Mouse (Mus musculus): ENCODE results near the gene Kdelr1. TPM values are rescaled to one million over a fixed set of nuclear protein-coding genes. Genes with fewer than 3 reads are reported as not detected.
"Not testable (repeated sequence)": the region's sequence is repeated elsewhere in the genome, so short reads cannot be mapped to it uniquely, and the experiment has no call there.

Kdelr1 gene
- polyA plus RNA-seq, 1 experiment: 122 TPM

DNA sequence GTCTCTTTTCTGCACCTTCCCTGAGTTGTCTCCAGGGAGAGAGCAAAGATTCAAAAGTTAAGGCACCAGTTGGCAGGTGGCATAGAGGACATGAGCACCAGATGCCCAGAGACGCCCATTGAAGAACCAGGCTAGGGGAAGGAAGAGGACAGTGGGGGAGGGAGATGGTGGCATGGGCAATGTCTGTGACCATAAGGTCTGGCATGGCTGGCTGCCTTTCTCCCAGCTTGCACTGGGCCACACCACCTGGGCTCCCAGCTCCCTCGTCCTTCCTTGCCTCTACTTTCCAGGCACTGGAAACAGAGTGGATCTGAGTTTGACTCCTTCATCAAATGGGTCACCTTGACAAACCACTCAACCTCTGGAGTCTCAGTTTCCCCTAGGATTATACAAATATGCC lies 20.1 kb downstream of the Kdelr1 start:
- no peak overlapping the region for H3ac ChIP-seq (ENCODE audit: control insufficient read depth, insufficient read length, low read depth)
- TF ChIP-seq FOSL1 (IDR thresholded peaks at IDR 0.05; ENCODE audit: insufficient read depth, low read length, poor library complexity, severe bottlenecking) (no peak), MYOD1 (IDR thresholded peaks at IDR 0.05; ENCODE audit: control insufficient read depth, insufficient read length, low read depth) (no peak), MAX (IDR thresholded peaks at IDR 0.05) (no peak), USF1 (IDR thresholded peaks at IDR 0.05; ENCODE audit: low read depth) (no peak), CEBPB (IDR thresholded peaks at IDR 0.05; ENCODE audit: low read depth) (no peak), MYOG (IDR thresholded peaks at IDR 0.05; ENCODE audit: control insufficient read depth, extremely low read depth, insufficient read length) (no peak), CTCF (IDR thresholded peaks at IDR 0.05; ENCODE audit: control insufficient read depth, insufficient read depth, insufficient read length) (no peak)
- no peaks in the 10 kb centered on the region for H3K79me3 ChIP-seq (ENCODE audit: low read depth)
- no peaks in the 10 kb centered on the region for H3K79me2 ChIP-seq (ENCODE audit: control insufficient read depth, insufficient read depth)
- no peaks in the 10 kb centered on the region for H3K36me3 ChIP-seq (ENCODE audit: control insufficient read depth, insufficient read depth)
- H3K27me3 ChIP-seq (ENCODE audit: control insufficient read depth, insufficient read depth, insufficient read length): no peaks in the 10 kb centered on the region
- no peak overlapping the region for H3K4me3 ChIP-seq (ENCODE audit: insufficient read depth, poor library complexity, severe bottlenecking)

DNA sequence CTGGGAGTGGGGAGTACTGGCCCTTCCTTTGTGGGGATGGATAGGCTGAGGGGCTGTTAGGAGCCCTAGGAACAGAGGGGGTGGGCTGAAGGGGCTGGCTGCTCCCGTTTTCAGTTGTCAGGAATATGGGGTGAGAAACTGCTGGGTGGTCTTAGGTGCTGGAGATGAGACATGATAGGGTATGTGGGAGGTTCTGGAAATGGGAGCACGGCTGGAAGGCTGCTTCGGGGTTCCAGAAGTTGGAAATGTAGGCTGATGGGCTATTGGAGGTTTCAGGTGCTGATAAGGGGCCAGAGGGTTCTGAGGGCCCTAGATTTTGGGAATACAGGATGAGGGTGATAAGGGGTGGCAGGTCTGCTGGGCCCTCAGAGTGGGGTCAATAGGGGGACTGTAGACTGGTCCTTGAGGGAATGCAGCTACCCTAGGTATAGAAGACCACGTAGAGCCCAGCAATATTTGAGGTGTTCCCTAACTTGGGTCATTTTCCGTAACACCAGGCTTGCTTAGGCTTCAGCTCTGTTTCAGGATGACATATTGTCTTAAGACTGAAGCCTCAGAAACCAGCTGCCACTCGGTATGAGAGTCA lies 23.5 kb downstream of the Kdelr1 start:
- Histone ChIP-seq H3K4me3 (ENCODE audit: insufficient read depth, poor library complexity, severe bottlenecking) (no peak overlapping the region), H3ac (ENCODE audit: control insufficient read depth, insufficient read length, low read depth) (no peak overlapping the region), H3K27me3 (ENCODE audit: control insufficient read depth, insufficient read depth, insufficient read length) (no peaks in the 10 kb centered on the region), H3K79me2 (ENCODE audit: control insufficient read depth, insufficient read depth) (no peaks in the 10 kb centered on the region), H3K79me3 (ENCODE audit: low read depth) (no peaks in the 10 kb centered on the region), H3K36me3 (ENCODE audit: control insufficient read depth, insufficient read depth) (no peaks in the 10 kb centered on the region)
- TF ChIP-seq MYOG (IDR thresholded peaks at IDR 0.05; ENCODE audit: control insufficient read depth, extremely low read depth, insufficient read length) (no peak), FOSL1 (IDR thresholded peaks at IDR 0.05; ENCODE audit: insufficient read depth, low read length, poor library complexity, severe bottlenecking) (no peak), CTCF (IDR thresholded peaks at IDR 0.05; ENCODE audit: control insufficient read depth, insufficient read depth, insufficient read length) (no peak), USF1 (IDR thresholded peaks at IDR 0.05; ENCODE audit: low read depth) (no peak), CEBPB (IDR thresholded peaks at IDR 0.05; ENCODE audit: low read depth) (no peak)

DNA sequence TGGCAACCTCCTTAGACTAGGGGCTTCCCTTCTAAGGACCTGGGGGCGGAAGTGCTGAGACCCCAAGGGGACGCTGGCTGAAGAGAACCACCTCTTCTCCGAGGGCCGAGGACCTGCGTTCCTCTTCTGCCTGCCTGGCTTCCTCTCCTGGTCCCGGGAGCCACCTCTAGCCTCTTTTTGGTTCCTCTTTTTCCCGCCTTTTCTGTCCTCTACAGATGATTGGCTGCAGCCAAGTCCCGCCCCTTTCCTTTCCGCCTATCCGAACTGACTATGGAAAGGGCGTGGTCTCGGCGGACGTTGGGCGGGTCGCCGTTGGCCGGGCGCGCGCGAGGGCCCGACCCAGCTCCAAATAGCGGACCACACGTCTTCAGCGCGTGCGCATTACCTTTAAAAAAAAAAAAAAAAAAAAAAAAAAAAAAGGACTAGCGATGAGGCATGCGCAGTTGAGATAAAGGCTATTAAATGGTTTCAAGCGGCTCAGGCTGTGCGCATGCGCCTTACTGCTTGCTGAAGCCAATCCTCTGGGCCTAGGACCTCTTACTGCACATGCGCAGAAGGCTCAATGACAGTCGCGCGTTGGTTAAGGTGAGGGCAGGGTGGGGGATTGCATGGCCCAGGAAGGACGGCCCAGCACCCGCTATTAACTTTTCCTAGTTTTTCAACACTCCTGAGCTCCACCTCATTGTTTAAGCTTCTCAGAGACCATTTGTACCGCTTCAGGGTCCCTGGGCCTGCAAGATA lies 24.1 kb downstream of the Kdelr1 start, which contains the start of the genes Syngr4 and Tmem143:
Syngr4 (minus strand) TSS at position 198 of the 741 bp plus-strand sequence.
Tmem143 (plus strand) TSS at position 425 of the 741 bp plus-strand sequence.
- H3K27me3 ChIP-seq (ENCODE audit: control insufficient read depth, insufficient read depth, insufficient read length): no peaks in the 10 kb centered on the region
- H3K36me3 ChIP-seq (ENCODE audit: control insufficient read depth, insufficient read depth): no peaks in the 10 kb centered on the region
- H3ac ChIP-seq (ENCODE audit: control insufficient read depth, insufficient read length, low read depth): peak within 1 kb of the TSS; percentile 62
- H3K79me2 ChIP-seq (ENCODE audit: control insufficient read depth, insufficient read depth): no peaks in the 10 kb centered on the region
- H3K79me3 ChIP-seq (ENCODE audit: low read depth): no peaks in the 10 kb centered on the region
- H3K4me3 ChIP-seq (ENCODE audit: insufficient read depth, poor library complexity, severe bottlenecking): peak within 1 kb of the TSS; percentile 41
- TF ChIP-seq CTCF (IDR thresholded peaks at IDR 0.05; ENCODE audit: control insufficient read depth, insufficient read depth, insufficient read length) (no peak), USF1 (IDR thresholded peaks at IDR 0.05; ENCODE audit: low read depth) (no peak), MYOG (IDR thresholded peaks at IDR 0.05; ENCODE audit: control insufficient read depth, extremely low read depth, insufficient read length) (no peak), MYOD1 (IDR thresholded peaks at IDR 0.05; ENCODE audit: control insufficient read depth, insufficient read length, low read depth) (no peak), FOSL1 (IDR thresholded peaks at IDR 0.05; ENCODE audit: insufficient read depth, low read length, poor library complexity, severe bottlenecking) (no peak), CEBPB (IDR thresholded peaks at IDR 0.05; ENCODE audit: low read depth) (no peak), MAX (IDR thresholded peaks at IDR 0.05) (no peak)

DNA sequence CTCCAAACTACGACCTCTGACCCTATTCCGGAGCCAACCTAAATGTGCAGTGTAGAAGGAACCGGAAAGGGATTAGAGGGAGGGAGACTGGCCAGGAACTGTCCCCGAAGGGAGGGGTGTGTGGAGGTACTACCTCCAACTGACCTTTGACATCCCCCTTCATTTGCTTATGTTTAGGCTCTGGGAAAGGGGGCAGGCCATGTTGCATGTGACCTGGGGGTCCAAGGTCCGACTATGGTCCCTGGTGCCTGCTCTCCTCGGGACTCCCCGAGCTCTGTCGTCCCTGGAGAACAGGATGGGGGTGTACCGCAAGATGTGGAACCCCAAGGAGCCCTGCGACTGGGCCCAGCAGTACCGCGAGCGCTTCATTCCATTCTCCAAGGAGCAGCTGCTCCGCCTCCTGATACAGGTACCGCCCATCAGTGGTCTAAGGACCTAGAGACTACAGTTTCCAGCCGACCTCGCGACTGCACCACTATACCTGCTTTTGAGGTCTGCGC lies 24.7 kb downstream of the Kdelr1 start:
- TF ChIP-seq MYOD1 (IDR thresholded peaks at IDR 0.05; ENCODE audit: control insufficient read depth, insufficient read length, low read depth) (no peak), USF1 (IDR thresholded peaks at IDR 0.05; ENCODE audit: low read depth) (no peak), MYOG (IDR thresholded peaks at IDR 0.05; ENCODE audit: control insufficient read depth, extremely low read depth, insufficient read length) (no peak), MAX (IDR thresholded peaks at IDR 0.05) (no peak), CEBPB (IDR thresholded peaks at IDR 0.05; ENCODE audit: low read depth) (no peak), FOSL1 (IDR thresholded peaks at IDR 0.05; ENCODE audit: insufficient read depth, low read length, poor library complexity, severe bottlenecking) (no peak), CTCF (IDR thresholded peaks at IDR 0.05; ENCODE audit: control insufficient read depth, insufficient read depth, insufficient read length) (no peak)
- Histone ChIP-seq H3K79me2 (ENCODE audit: control insufficient read depth, insufficient read depth) (no peaks in the 10 kb centered on the region), H3K36me3 (ENCODE audit: control insufficient read depth, insufficient read depth) (no peaks in the 10 kb centered on the region), H3K79me3 (ENCODE audit: low read depth) (no peaks in the 10 kb centered on the region), H3K27me3 (ENCODE audit: control insufficient read depth, insufficient read depth, insufficient read length) (no peaks in the 10 kb centered on the region), H3ac (ENCODE audit: control insufficient read depth, insufficient read length, low read depth) (peak overlapping the region; percentile 62), H3K4me3 (ENCODE audit: insufficient read depth, poor library complexity, severe bottlenecking) (peak overlapping the region; percentile 41)

DNA sequence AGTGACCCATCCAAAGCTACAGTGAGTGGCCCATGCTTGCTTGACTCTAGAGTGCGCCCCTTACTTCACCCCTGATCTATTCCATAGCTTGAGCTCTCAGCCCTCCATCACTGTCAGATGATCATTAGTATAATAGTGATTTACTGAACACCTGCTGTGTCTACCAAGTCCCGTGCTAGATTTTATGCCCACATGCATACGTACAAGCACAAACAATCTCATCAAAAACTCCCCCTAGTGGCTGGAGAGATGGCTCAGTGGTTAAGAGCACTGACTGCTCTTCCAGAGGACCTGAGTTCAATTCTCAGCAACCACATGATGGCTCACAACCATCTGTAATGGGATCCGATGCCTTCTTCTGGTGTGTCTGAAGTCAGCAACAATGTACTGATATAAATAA lies 25.6 kb downstream of the Kdelr1 start:
- not testable (repeated sequence) for H3K79me3 ChIP-seq (ENCODE audit: low read depth); H3K79me2 ChIP-seq (ENCODE audit: control insufficient read depth, insufficient read depth); H3K27me3 ChIP-seq (ENCODE audit: control insufficient read depth, insufficient read depth, insufficient read length); H3ac ChIP-seq (ENCODE audit: control insufficient read depth, insufficient read length, low read depth); H3K36me3 ChIP-seq (ENCODE audit: control insufficient read depth, insufficient read depth)
- peak overlapping the region; percentile 41 for H3K4me3 ChIP-seq (ENCODE audit: insufficient read depth, poor library complexity, severe bottlenecking)

Data from C2C12 (cell line).